Mouse (Mus musculus) testis, adult 2 months (tissue): ENCODE results near the gene Fkbp5. TPM values are rescaled to one million over a fixed set of nuclear protein-coding genes. Genes with fewer than 3 reads are reported as not detected.
"Not testable (repeated sequence)": the region's sequence is repeated elsewhere in the genome, so short reads cannot be mapped to it uniquely, and the experiment has no call there.

Source experiments
- H3K27ac ChIP-seq: fragments of 200-500 bp; 2 replicates; pipeline ENCODE4 v1.5.1; 2012; ENCODE audit warnings: low read depth, low read length; ENCODE audit not compliant: control insufficient read depth, insufficient read depth
- H3K27me3 ChIP-seq: fragments of 200-500 bp; 2 replicates; pipeline ENCODE4 v1.6.1; 2012; ENCODE audit warnings: mild to moderate bottlenecking, low read length, moderate library complexity; ENCODE audit not compliant: control insufficient read depth, insufficient read depth
- H3K36me3 ChIP-seq: fragments of 200-500 bp; 2 replicates; pipeline ENCODE4 v1.6.1; 2012; ENCODE audit warnings: mild to moderate bottlenecking, low read length; ENCODE audit not compliant: control insufficient read depth, insufficient read depth
- H3K4me1 ChIP-seq: fragments of 200-500 bp; 2 replicates; pipeline ENCODE4 v1.6.1; 2012; ENCODE audit warnings: low read length; ENCODE audit not compliant: control insufficient read depth, insufficient read depth
- H3K4me3 ChIP-seq: fragments of 200-500 bp; 2 replicates; pipeline ENCODE4 v1.5.1; 2012; ENCODE audit warnings: low read depth, mild to moderate bottlenecking, low read length, moderate library complexity, mixed read lengths; ENCODE audit not compliant: control insufficient read depth
- CTCF ChIP-seq: fragments of 200-500 bp; IDR thresholded peaks from 2 replicates; pipeline ENCODE4 v1.5.1; 2012; ENCODE audit warnings: low read depth, mild to moderate bottlenecking, inconsistent platforms, low read length, moderate library complexity; ENCODE audit not compliant: control insufficient read depth, insufficient read depth, insufficient replicate concordance
- POLR2A ChIP-seq: fragments of 200-500 bp; IDR thresholded peaks from 2 replicates; pipeline ENCODE4 v1.6.1; 2012; ENCODE audit warnings: low read depth, mild to moderate bottlenecking, inconsistent platforms, low read length, moderate library complexity; ENCODE audit not compliant: control insufficient read depth
- polyA plus RNA-seq: library from polyadenylated mRNA; depleted of rRNA; stranded (reverse); fragments of >200 nt; gene quantifications from 2 replicates; pipeline ENCODE4 v1.2.3, GENCODE M21; 2012

Gene Fkbp5
- polyA plus RNA-seq, 1 experiment: 19.8 TPM

DNA sequence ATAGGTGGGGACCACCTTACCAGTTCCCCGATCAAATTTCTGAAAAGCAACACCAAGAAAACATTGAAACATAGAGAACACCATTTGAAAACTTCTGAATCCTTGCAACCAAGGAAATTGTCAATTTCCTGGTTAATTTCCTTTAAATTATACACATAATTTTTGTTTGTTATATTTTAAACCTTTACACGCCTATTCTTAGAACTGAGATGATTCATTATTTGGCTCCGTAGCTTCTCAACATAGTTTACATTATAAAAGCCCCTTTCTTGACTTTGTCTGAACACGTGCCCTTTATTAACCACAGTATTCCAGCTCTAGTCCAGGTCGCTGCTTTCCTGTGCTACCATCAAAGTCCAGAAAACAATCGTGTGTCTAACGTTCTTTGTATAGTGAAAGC, 86.3 kb downstream of the Fkbp5 start:
- TF ChIP-seq POLR2A: no peak
- TF ChIP-seq CTCF: no peak
- H3K4me3 ChIP-seq: no peak overlapping the region
- no peak overlapping the region for H3K27ac ChIP-seq
- H3K27me3 ChIP-seq: no peaks in the 10 kb centered on the region
- H3K4me1 ChIP-seq: peaks cover 3% of the 10 kb centered on the region; the same call in 1 of the 2 replicates
- H3K36me3 ChIP-seq: no peaks in the 10 kb centered on the region

DNA sequence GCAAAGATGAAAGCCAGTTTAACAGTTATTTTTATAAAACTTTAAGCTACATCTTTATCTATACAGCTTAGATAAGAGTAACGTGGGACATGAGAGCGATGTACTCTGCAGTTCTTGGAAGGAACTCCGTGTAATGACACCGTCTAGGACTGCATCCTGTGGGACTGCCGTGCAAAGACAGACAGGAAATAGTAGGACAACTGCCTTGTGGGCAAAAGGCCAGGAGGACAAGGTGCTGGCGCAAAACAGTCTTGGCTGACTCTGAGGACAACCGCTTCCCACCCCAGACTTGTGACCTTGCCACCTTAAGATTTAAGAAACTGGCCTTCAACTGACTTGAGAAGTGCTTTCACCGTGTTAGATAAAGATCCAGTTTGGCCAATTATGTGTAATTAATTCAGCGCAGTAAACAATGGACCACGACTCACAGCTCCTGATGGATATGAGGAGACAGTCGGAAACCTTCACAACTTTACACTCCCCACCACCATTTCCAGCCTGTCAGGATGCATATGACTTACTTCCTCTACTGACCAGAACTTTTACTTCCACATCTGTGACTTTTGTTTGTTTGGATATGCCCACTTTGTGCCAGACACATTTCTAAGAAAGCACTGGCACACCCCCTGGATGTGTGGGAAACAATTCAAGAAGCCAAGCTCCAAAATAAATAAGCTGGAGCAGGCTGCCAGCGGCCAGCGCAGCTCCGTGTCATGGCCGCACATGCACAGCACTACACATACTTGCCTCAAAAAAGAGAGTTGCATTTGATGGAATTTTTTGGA, 88.7 kb downstream of the Fkbp5 start:
- Histone ChIP-seq H3K36me3 (no peaks in the 10 kb centered on the region), H3K4me3 (no peak overlapping the region), H3K4me1 (peaks cover 3% of the 10 kb centered on the region), H3K27me3 (no peaks in the 10 kb centered on the region), H3K27ac (0 out of 2 replicates have a peak overlapping the region, but pooled peaks have one; percentile 16)
- no peak for TF ChIP-seq CTCF
- no peak for TF ChIP-seq POLR2A

DNA sequence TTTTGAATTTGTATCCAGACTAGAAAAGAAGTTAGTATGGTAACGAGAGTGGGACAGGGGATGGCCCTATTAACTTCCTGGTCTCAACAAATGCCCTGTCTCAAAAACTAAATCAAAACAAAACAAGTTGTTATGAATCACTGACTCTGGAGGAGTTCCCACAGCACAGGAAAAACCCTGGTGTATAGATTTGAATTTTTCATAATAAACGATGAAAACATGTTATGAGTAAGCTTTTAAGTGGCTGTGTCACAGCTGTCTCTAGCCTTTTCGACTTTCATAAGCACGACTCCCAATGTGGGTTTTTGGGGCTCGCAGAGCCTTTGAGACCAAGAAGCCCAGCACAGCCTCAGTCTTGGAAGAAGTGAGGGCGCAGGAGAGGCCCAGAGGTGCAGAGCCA, 89.7 kb downstream of the Fkbp5 start:
- TF ChIP-seq CTCF (no peak), POLR2A (no peak)
- Histone ChIP-seq H3K27me3 (no peaks in the 10 kb centered on the region), H3K27ac (no peak overlapping the region), H3K36me3 (no peaks in the 10 kb centered on the region), H3K4me3 (no peak overlapping the region), H3K4me1 (peaks cover 3% of the 10 kb centered on the region)

DNA sequence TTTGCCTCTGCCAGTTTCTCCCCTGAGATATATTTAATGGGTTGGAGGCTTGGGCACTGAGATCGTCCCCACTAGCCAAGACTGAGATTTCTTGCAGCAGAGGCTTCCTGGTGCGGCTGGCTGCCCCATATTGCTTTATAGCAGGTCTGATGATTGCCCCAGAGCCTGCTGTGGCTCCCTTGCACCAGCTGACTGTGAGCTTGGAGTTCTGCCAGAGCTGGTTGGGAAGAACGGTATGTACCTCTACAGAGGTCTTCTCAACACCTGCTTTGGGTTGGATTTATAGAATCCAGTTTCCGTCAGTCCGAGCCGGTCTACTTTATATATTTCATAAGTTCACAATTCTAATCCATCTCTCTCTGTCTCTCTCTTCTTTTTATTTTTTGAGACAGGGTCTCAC, 93.0 kb downstream of the Fkbp5 start:
- H3K27me3 ChIP-seq: no peaks in the 10 kb centered on the region

DNA sequence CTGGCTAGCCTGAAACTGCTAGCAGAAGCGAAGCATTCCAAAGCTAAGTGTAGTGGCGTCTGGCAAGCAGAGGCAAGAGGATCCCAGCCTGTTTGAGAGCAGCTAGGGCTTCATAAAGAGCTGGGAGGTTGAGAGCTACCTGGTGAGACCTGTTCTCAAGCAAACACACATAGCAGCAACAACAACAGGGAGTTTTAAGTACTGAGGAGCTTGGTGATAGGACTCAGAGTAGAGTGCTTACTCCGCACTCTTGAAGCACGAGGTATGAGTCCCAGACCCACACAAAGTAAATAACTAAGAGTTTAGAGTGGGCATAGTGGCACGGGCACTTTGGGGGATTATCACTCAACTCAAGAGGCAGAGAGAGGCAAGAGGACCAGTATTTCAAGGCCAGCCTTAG, 96.3 kb downstream of the Fkbp5 start:
- Histone ChIP-seq H3K27ac (peak overlapping the region; percentile 81), H3K36me3 (no peaks in the 10 kb centered on the region)
- TF ChIP-seq POLR2A: no peak
- no peak for TF ChIP-seq CTCF

More for the DNA sequence above, 93.0 kb downstream of the Fkbp5 start:
- Histone ChIP-seq H3K36me3 (no peaks in the 10 kb centered on the region), H3K4me1 (peaks cover 9% of the 10 kb centered on the region), H3K27ac (no peak overlapping the region), H3K4me3 (no peak overlapping the region)
- TF ChIP-seq CTCF: no peak
- TF ChIP-seq POLR2A: no peak

DNA sequence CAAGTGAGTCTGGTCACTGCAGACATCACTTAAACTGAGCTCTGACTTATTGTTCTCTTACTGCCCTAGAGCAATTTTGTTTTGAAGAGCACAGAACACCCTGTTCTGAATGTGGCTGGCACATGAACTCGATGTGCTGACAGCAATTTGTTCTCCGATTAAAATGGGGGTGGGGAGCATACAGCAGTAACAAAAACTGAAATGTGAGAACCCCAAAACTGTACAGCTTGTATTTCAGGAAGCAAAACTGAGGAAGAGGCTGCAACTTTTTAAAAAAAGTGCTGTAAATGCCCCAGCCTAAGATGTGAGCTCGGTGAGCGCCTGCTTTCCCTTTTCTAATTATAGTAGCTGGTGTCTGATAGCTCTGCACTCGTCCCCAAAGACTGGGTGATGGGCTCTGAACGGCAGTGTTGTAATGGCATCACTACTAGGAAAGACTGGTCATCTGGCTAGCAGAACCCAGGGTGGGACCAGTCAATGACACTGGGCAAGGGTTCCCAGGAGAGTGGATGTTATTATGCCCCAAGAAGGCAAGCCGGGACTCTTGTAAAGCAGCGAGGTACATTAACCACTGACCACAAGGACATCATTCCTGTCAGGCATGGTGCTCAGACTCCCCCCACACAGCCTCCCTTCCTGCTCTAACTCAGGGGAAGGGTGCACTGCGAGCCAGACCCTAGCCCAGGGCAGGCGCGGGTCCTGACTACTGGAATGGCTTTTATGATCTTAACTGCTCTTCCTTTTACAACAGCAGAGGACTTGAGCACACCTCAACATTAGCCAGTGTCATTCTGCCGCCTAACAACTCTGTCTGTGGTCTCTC, 96.9 kb downstream of the Fkbp5 start:
- TF ChIP-seq CTCF: no peak
- TF ChIP-seq POLR2A: no peak
- H3K27ac ChIP-seq: peak overlapping the region; percentile 81
- H3K27me3 ChIP-seq: no peaks in the 10 kb centered on the region

More for the DNA sequence above, 96.3 kb downstream of the Fkbp5 start:
- Histone ChIP-seq H3K27me3 (no peaks in the 10 kb centered on the region), H3K4me1 (peaks cover 13% of the 10 kb centered on the region), H3K4me3 (no peak overlapping the region)

DNA sequence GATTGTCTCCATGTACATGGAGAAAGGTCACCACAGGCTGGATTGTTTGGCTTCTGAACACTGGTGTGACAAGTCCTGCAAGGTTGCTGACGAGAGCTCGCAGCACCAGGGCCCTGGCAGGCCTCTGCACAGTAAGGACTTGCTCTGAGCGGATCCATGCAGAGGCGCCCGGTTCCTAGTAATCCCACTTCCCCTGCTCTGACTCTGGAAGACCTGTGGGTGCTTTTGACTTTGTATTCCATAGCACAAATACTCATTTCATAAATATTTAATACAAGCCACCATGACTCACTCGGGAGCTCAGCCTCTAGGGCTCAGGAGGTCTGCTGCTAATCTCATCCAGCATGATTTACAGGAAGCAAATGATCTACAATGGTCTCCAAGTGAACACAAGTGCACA, 97.7 kb downstream of the Fkbp5 start:
- Histone ChIP-seq H3K36me3 (no peaks in the 10 kb centered on the region; the same call in 1 of the 2 replicates), H3K27ac (peak overlapping the region; percentile 22), H3K4me3 (no peak overlapping the region), H3K4me1 (peaks cover 16% of the 10 kb centered on the region), H3K27me3 (no peaks in the 10 kb centered on the region)
- no peak for TF ChIP-seq POLR2A
- no peak for TF ChIP-seq CTCF

More for the DNA sequence above, 96.9 kb downstream of the Fkbp5 start:
- H3K4me3 ChIP-seq: no peak overlapping the region
- peaks cover 16% of the 10 kb centered on the region for H3K4me1 ChIP-seq
- H3K36me3 ChIP-seq: no peaks in the 10 kb centered on the region; the same call in 1 of the 2 replicates

DNA sequence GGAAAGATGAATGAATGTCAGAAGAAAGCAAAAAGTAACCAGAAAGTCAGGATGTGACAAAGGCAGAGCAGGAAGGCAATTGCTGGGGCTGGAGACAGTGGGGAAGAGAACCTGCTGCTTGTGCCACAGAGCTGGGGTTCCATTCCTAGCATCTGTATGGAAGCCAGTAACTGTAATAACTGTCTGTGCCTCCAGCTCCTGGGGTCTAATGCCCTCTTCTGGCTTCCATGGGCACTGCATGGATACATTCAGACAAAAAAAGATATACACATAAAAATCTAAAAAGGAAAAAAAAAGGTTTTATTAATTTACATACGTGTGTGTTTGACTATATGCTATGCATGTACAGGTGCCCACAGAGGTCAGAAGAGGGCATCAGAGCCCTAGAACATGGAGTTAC, 98.4 kb downstream of the Fkbp5 start:
- Histone ChIP-seq H3K4me3 (no peak overlapping the region), H3K36me3 (no peaks in the 10 kb centered on the region; the same call in 1 of the 2 replicates), H3K27ac (peak overlapping the region; percentile 57), H3K4me1 (peaks cover 16% of the 10 kb centered on the region), H3K27me3 (no peaks in the 10 kb centered on the region)
- no peak for TF ChIP-seq POLR2A
- TF ChIP-seq CTCF: no peak

DNA sequence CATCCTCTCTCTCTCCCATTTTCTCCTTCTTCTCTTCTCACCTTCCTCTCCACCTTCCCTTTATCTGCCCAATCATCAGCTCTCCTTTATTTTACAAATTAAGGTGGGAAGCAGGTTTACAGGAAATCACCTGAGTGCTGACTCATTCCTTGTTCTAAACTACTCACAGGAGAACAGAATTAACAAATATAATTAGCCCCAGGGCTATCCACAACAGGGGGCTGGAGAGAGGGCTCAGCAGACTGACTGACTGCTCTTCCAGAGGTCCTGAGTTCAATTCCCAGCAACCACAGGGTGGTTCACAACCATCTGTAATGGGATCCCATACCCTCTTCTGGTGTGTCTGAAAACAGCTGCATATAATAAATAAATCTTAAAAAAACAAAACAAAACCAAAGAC, 98.8 kb downstream of the Fkbp5 start:
- peaks cover 16% of the 10 kb centered on the region for H3K4me1 ChIP-seq
- not testable (repeated sequence) for H3K36me3 ChIP-seq, H3K4me3 ChIP-seq, H3K27me3 ChIP-seq, H3K27ac ChIP-seq
